Mouse (Mus musculus) cortical plate, adult 2 months (tissue): ENCODE results near the gene Usp5.

ENCODE experiments used
- CTCF ChIP-seq: fragments of 200-500 bp; IDR thresholded peaks from 2 replicates; pipeline ENCODE4 v1.5.1; 2011; ENCODE audit warnings: mild to moderate bottlenecking, control low read depth, low read length; ENCODE audit not compliant: insufficient read depth; ENCODE audit errors: extremely low read depth
- POLR2A ChIP-seq: fragments of 200-500 bp; IDR thresholded peaks from 2 replicates; pipeline ENCODE4 v1.6.1; 2011; ENCODE audit warnings: mild to moderate bottlenecking, low read length, control low read depth; ENCODE audit not compliant: insufficient read depth; ENCODE audit errors: extremely low read depth

DNA sequence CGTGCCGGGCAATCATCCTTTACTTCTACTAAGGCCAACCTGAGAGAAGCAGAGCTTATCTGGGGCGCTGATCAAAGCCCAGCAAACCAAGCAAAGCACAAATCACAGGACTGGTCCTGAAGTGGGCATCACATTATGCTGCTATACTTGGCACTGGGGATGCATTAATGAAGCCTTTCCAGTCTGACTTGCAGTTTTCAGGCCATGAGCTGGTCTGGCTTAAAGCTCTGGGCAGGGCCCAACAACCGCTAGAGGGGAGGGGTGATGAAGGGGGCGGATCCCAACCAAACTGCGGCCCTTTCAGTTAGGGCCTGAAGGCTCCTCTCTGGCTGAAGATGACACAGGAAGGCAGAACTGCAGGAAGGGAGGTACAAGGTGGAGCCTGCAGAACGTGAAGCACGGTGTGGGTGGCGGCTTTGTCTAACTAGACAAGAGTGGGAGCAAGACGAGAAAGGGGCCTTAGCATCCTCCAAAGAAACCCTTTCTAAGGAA is 1.1 kb downstream of the Usp5 start:
- TF ChIP-seq POLR2A: no peak
- no peak for TF ChIP-seq CTCF
